ENCODE assay signal across 8 mouse cellular contexts in the genomic region with DNA sequence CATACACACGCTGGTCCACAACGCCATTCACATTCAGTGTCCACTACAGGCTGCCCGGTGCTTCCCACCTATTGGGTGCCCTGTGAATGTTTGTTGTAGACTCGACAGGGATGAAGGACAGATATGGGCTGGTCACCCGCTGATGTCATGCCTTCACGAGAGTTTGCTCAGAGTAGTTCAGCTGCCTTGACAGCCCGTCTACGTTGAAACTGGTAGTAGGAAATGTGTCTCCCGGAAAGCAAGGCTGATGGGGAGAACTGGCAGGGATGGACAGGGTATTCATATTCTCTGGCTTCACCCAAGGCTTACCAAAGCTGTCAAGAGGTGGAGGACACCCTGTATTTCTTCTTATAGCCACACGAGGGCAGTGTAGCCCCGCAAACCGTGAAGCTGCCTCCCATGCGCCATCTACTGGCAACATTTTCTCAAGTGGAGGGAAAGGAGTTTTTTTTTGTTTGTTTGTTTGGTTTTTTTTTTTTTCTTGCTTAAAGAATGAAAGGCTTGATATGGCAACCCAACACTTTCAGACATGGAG. TPM values are rescaled to one million over a fixed set of nuclear protein-coding genes. Genes with fewer than 3 reads are reported as not detected.
A peak's percentile ranks its signal among the peaks of the same experiment; 100 is the strongest.
DNase-seq lines count a peak whose midpoint lies in the region; ATAC-seq and TF ChIP-seq lines count a peak whose summit lies in the region.

No protein-coding gene starts in this region.

- peak; percentile 85 for ATAC-seq in erythroid progenitor cell, adult 5-6 weeks (replicated peaks; ENCODE audit: low FRiP score, poor library complexity, severe bottlenecking)
- ATAC-seq in heart, embryonic 16.5 days (replicated peaks; ENCODE audit: extremely low read depth, insufficient read depth, low FRiP score), result no peak
- ATAC-seq in lung, embryonic 14.5 days (ENCODE audit: insufficient read depth), result no peak

- DNase-seq in brain, embryonic 14.5 days (ENCODE audit: low read depth), result peak; percentile 94
- peak; percentile 82 for DNase-seq in layer of hippocampus, adult 11-12 months (ENCODE audit: low spot score)
- peak; percentile 95 for DNase-seq in lung, embryonic 14.5 days
- peak; percentile 39 to 45 for DNase-seq in thymus, adult 18-20 months

- peak; percentile 98 for TF ChIP-seq CTCF in E14TG2a.4 (conservative IDR thresholded peaks at IDR 0.05; ENCODE audit: low read length)
- TF ChIP-seq CTCF in brain, embryonic 14.5 days (IDR thresholded peaks at IDR 0.05; ENCODE audit: borderline replicate concordance, extremely low read depth, insufficient read depth, insufficient read length), result peak; percentile 100
- TF ChIP-seq CTCF in lung, embryonic 14.5 days (IDR thresholded peaks at IDR 0.05; ENCODE audit: low read depth), result peak; percentile 100
- peak; percentile 99 for TF ChIP-seq CTCF in olfactory bulb, adult 2 months (IDR thresholded peaks at IDR 0.05; ENCODE audit: insufficient read depth, low read depth, low read length)

- H3K4me1 ChIP-seq in E14TG2a.4 (replicated peaks; ENCODE audit: low read depth, low read length), result peaks cover 60% of the 10 kb centered on the region
- peaks cover 23% of the 10 kb centered on the region for H3K4me1 ChIP-seq in heart, embryonic 16.5 days (ENCODE audit: control insufficient read depth, insufficient read depth, low read length)
- H3K4me1 ChIP-seq in lung, embryonic 14.5 days (ENCODE audit: insufficient read depth), result no peaks in the 10 kb centered on the region; the same call in 1 of the 2 replicates
- H3K4me1 ChIP-seq in olfactory bulb, adult 2 months (ENCODE audit: control insufficient read depth, insufficient read depth, low read length), result peaks cover 13% of the 10 kb centered on the region

- no peak overlapping the region for H3K27ac ChIP-seq in heart, embryonic 16.5 days (ENCODE audit: low read length)
- H3K27ac ChIP-seq in lung, embryonic 14.5 days (ENCODE audit: low read depth), result no peak overlapping the region
- H3K27ac ChIP-seq in olfactory bulb, adult 2 months (ENCODE audit: insufficient read depth, low read depth, low read length), result no peak overlapping the region

- H3K36me3 ChIP-seq in E14TG2a.4 (ENCODE audit: insufficient read depth, low read length), result no peaks in the 10 kb centered on the region
- no peaks in the 10 kb centered on the region for H3K36me3 ChIP-seq in heart, embryonic 16.5 days (ENCODE audit: control insufficient read depth, insufficient read depth)
- no peaks in the 10 kb centered on the region for H3K36me3 ChIP-seq in lung, embryonic 14.5 days (ENCODE audit: insufficient read depth)

- no peaks in the 10 kb centered on the region for H3K27me3 ChIP-seq in E14TG2a.4 (ENCODE audit: insufficient read depth, low read length)
- no peaks in the 10 kb centered on the region for H3K27me3 ChIP-seq in heart, embryonic 16.5 days (ENCODE audit: control insufficient read depth, insufficient read depth, low read length)
- H3K27me3 ChIP-seq in lung, embryonic 14.5 days (ENCODE audit: insufficient read depth, low read length), result no peaks in the 10 kb centered on the region

- peak overlapping the region; percentile 32 for H3K4me2 ChIP-seq in heart, embryonic 16.5 days (ENCODE audit: low read depth, low read length)
- H3K4me2 ChIP-seq in lung, embryonic 14.5 days, result peak overlapping the region; percentile 36

- 14% methylated on average over 13 of the region's 13 CpGs for WGBS in heart, embryonic 16.5 days
- WGBS in lung, embryonic 14.5 days, result 13% methylated on average over 13 of the region's 13 CpGs
- WGBS in olfactory bulb, adult 2 months, result 16% methylated on average over 13 of the region's 13 CpGs

- H3K9me3 ChIP-seq in E14TG2a.4 (ENCODE audit: low read length), result no peaks in the 10 kb centered on the region
- no peaks in the 10 kb centered on the region for H3K9me3 ChIP-seq in heart, embryonic 16.5 days (replicated peaks; ENCODE audit: control insufficient read depth, low read length)
- H3K9me3 ChIP-seq in lung, embryonic 14.5 days (ENCODE audit: low read depth, low read length), result no peaks in the 10 kb centered on the region

- TF ChIP-seq POLR2A in brain, embryonic 14.5 days (IDR thresholded peaks at IDR 0.05; ENCODE audit: borderline replicate concordance, extremely low read depth, insufficient read depth, insufficient read length, poor library complexity, severe bottlenecking), result no peak
- TF ChIP-seq POLR2A in olfactory bulb, adult 2 months (IDR thresholded peaks at IDR 0.05; ENCODE audit: insufficient read depth, low read depth, low read length), result no peak

- peak overlapping the region; percentile 54 for H3K9ac ChIP-seq in heart, embryonic 16.5 days (ENCODE audit: low read length)
- H3K9ac ChIP-seq in lung, embryonic 14.5 days, result no peak overlapping the region

- H3K4me3 ChIP-seq in E14TG2a.4 (replicated peaks; ENCODE audit: low read length), result no peak overlapping the region
- H3K4me3 ChIP-seq in heart, embryonic 16.5 days (ENCODE audit: low read length), result no peak overlapping the region
- no peak overlapping the region for H3K4me3 ChIP-seq in lung, embryonic 14.5 days (ENCODE audit: low read depth, low read length)
- H3K4me3 ChIP-seq in olfactory bulb, adult 2 months (ENCODE audit: insufficient read depth, low read depth, low read length), result no peak overlapping the region

RNA-seq across cellular contexts. Expression of a gene that starts 23.7 kb away (rescaled TPM):
- 214 and 221 TPM in 2 replicates for polyA plus RNA-seq in brain, embryonic 14.5 days (2012; rRNA removed)
- total RNA-seq in erythroid progenitor cell, adult 5-6 weeks (2015; ENCODE audit: low replicate concordance), result 179 and 219 TPM in 2 replicates
- 95.3 and 151 TPM in 2 replicates for total RNA-seq in erythroid progenitor cell, adult 5-6 weeks (2017; ENCODE audit: low replicate concordance)
- polyA plus RNA-seq in heart, embryonic 16.5 days (2015; fragmentation: Nextera tagmentation; extraction: Ambion mirVana), result 273 and 290 TPM in 2 replicates
- polyA plus RNA-seq in lung, embryonic 14.5 days (2014; fragmentation: Nextera tagmentation; extraction: Ambion mirVana), result 327 and 339 TPM in 2 replicates
- polyA plus RNA-seq in olfactory bulb, adult 2 months (2012; ENCODE audit: insufficient read depth, insufficient read length, low replicate concordance, missing spikeins), result 839 TPM in 1 of 2 replicates, not detected in the other

RNA-seq across cellular contexts. Expression of a gene that starts 41.1 kb away (rescaled TPM):
- 18.6 and 29.0 TPM in 2 replicates for polyA plus RNA-seq in brain, embryonic 14.5 days (2012; rRNA removed)
- total RNA-seq in erythroid progenitor cell, adult 5-6 weeks (2015; ENCODE audit: low replicate concordance), result 0.84 TPM in 1 of 2 replicates, not detected in the other
- not detected in 2 replicates for total RNA-seq in erythroid progenitor cell, adult 5-6 weeks (2017; ENCODE audit: low replicate concordance)
- 6.6 and 7.9 TPM in 2 replicates for polyA plus RNA-seq in heart, embryonic 16.5 days (2015; fragmentation: Nextera tagmentation; extraction: Ambion mirVana)
- 11.0 and 14.4 TPM in 2 replicates for polyA plus RNA-seq in lung, embryonic 14.5 days (2014; fragmentation: Nextera tagmentation; extraction: Ambion mirVana)
- not detected in 2 replicates for polyA plus RNA-seq in olfactory bulb, adult 2 months (2012; ENCODE audit: insufficient read depth, insufficient read length, low replicate concordance, missing spikeins)

RNA-seq across cellular contexts. Expression of a gene that starts 46.1 kb away (rescaled TPM):
- polyA plus RNA-seq in brain, embryonic 14.5 days (2012; rRNA removed), result 27.4 and 30.1 TPM in 2 replicates
- 3.6 and 5.0 TPM in 2 replicates for total RNA-seq in erythroid progenitor cell, adult 5-6 weeks (2015; ENCODE audit: low replicate concordance)
- total RNA-seq in erythroid progenitor cell, adult 5-6 weeks (2017; ENCODE audit: low replicate concordance), result 1.5 and 2.7 TPM in 2 replicates
- polyA plus RNA-seq in heart, embryonic 16.5 days (2015; fragmentation: Nextera tagmentation; extraction: Ambion mirVana), result 13.0 and 16.6 TPM in 2 replicates
- 31.7 and 33.5 TPM in 2 replicates for polyA plus RNA-seq in lung, embryonic 14.5 days (2014; fragmentation: Nextera tagmentation; extraction: Ambion mirVana)
- not detected in 2 replicates for polyA plus RNA-seq in olfactory bulb, adult 2 months (2012; ENCODE audit: insufficient read depth, insufficient read length, low replicate concordance, missing spikeins)

RNA-seq across cellular contexts. Expression of a gene that starts 58.1 kb away (rescaled TPM):
- polyA plus RNA-seq in brain, embryonic 14.5 days (2012; rRNA removed), result 15.1 and 15.2 TPM in 2 replicates
- total RNA-seq in erythroid progenitor cell, adult 5-6 weeks (2015; ENCODE audit: low replicate concordance), result 1.3 and 1.4 TPM in 2 replicates
- 0.51 and 1.3 TPM in 2 replicates for total RNA-seq in erythroid progenitor cell, adult 5-6 weeks (2017; ENCODE audit: low replicate concordance)
- 12.5 and 13.0 TPM in 2 replicates for polyA plus RNA-seq in heart, embryonic 16.5 days (2015; fragmentation: Nextera tagmentation; extraction: Ambion mirVana)
- polyA plus RNA-seq in lung, embryonic 14.5 days (2014; fragmentation: Nextera tagmentation; extraction: Ambion mirVana), result 13.2 and 16.1 TPM in 2 replicates
- not detected in 2 replicates for polyA plus RNA-seq in olfactory bulb, adult 2 months (2012; ENCODE audit: insufficient read depth, insufficient read length, low replicate concordance, missing spikeins)

Comparison
In these comparisons a context has a peak if more than half of its experiments do, and no peak if none do; other contexts are left out.
1. DNase-seq: peak in every context shown above with its lines; median percentile 95 in lung, embryonic 14.5 days; 94 in brain, embryonic 14.5 days; 82 in layer of hippocampus, adult 11-12 months; 42 in thymus, adult 18-20 months.
2. RNA of a gene that starts 46.1 kb away (polyA plus RNA-seq): 31.7 to 33.5 TPM in lung, embryonic 14.5 days, 27.4 to 30.1 TPM in brain, embryonic 14.5 days and 13.0 to 16.6 TPM in heart, embryonic 16.5 days; not detected in olfactory bulb, adult 2 months; every median in the first group is over 10 times any median in the second.
3. Peak in every context shown above with its lines, with median percentiles within 50 percentile points of each other: CTCF ChIP-seq.